Mouse (Mus musculus) cortical plate, adult 2 months (tissue): ENCODE data around the gene Fmnl1. TPM values are rescaled to one million over a fixed set of nuclear protein-coding genes. Genes with fewer than 3 reads are reported as not detected.

Source experiments
- H3K27ac ChIP-seq: fragments of 200-500 bp; 2 replicates; pipeline ENCODE4 v1.5.1; 2012; ENCODE audit warnings: low read length, control low read depth, inconsistent platforms; ENCODE audit not compliant: insufficient read depth
- H3K4me1 ChIP-seq: fragments of 200-500 bp; 2 replicates; pipeline ENCODE4 v1.6.1; 2011; ENCODE audit warnings: low read length; ENCODE audit not compliant: control insufficient read depth, insufficient read depth
- H3K4me3 ChIP-seq: fragments of 200-500 bp; 2 replicates; pipeline ENCODE4 v1.5.1; 2011; ENCODE audit warnings: mild to moderate bottlenecking, low read length, control low read depth; ENCODE audit not compliant: insufficient read depth
- CTCF ChIP-seq: fragments of 200-500 bp; IDR thresholded peaks from 2 replicates; pipeline ENCODE4 v1.5.1; 2011; ENCODE audit warnings: mild to moderate bottlenecking, control low read depth, low read length; ENCODE audit not compliant: insufficient read depth; ENCODE audit errors: extremely low read depth
- POLR2A ChIP-seq: fragments of 200-500 bp; IDR thresholded peaks from 2 replicates; pipeline ENCODE4 v1.6.1; 2011; ENCODE audit warnings: mild to moderate bottlenecking, low read length, control low read depth; ENCODE audit not compliant: insufficient read depth; ENCODE audit errors: extremely low read depth
- polyA plus RNA-seq: library from polyadenylated mRNA; depleted of rRNA; stranded (reverse); fragments of >200 nt; gene quantifications from 2 replicates; pipeline ENCODE4 v1.2.3, GENCODE M21; 2012

Fmnl1 gene
- polyA plus RNA-seq, 1 experiment = 133 TPM

DNA sequence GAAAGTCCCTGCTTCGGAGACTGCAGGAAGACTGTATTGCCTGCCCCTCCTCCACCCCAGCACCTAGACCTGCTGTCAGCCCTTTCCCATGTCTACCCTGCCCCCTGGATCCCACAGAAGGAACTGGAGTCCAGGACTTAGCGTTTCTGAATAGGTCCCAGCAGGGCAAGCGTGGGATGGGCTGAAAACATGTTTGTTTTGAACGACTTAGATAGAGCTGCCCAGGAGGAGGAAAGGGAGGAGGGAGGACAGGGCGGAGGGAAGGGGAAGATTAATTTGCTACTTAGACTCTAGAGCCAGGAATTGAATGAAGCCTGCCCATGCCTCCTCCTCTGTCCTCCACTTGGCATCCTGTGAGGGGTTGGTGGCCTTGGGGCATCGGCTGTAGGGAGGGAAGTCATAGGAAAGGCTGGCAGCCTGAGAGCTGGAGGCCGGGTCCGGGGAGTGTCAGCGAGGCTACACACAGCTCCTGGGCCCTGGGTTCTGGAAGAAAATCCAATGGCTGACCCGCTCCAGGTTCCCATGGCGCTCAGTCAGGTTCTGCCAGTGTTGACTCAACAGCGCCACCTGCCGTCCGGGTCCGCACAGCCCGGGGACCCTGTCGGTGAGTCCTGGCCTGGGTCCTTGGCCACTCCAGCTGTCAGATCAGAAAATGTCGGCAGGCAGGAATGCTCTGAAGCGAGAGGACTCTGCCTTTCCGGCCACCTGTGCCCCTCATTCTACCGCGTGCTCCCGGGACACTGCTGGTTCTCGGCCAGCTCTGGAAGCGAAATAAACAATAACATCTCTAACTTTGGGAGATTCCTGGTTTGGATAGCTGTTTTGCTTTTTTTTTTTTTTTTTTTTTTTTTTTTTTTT lies 12.1 kb upstream of the Fmnl1 start:
- Histone ChIP-seq H3K27ac (no peak overlapping the region), H3K4me1 (no peaks in the 10 kb centered on the region), H3K4me3 (no peak overlapping the region; the same call in 1 of the 2 replicates)
- TF ChIP-seq POLR2A (no peak), CTCF (peak; percentile 83)

DNA sequence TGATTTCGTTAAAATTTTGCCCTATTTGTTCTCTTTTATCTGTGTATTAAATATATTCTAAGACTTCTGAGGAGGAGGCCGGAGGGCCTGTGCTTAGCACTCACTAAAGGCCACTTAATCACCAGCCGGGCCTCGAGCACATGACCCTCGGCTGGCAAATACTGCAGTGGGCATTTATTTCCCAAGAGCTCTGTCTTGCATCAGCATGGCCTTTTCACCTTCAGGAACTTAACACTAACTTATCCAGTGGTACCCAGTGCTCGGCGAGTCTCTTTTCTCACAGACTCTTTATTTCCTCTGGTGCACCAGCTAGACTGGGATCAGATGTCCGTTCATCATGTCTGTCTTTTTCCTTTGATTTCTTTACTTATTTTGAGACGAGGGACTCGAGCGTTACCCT lies 10.2 kb upstream of the Fmnl1 start:
- Histone ChIP-seq H3K27ac (no peak overlapping the region), H3K4me1 (no peaks in the 10 kb centered on the region), H3K4me3 (no peak overlapping the region)
- TF ChIP-seq CTCF = no peak
- no peak for TF ChIP-seq POLR2A

DNA sequence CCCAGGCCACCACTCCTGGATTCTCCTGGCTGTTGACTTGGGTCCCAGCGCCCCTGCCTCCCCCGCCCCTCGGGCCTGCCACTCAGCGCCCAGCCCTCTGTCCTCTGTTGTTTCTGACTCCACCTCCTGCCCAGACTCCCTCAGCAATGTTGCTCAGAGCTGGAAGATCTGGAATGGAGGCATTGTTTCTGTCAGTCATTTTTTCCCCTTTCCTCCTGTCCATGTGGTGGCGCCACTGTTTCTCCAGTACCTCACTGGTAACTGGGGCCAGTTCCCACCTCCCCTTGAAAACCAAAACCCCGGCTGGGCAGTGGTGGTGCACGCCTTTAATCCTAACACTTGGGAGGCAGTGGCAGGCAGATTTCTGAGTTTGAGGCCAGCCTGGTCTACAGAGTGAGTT lies 9.5 kb upstream of the Fmnl1 start:
- TF ChIP-seq CTCF = no peak
- TF ChIP-seq POLR2A = no peak
- no peaks in the 10 kb centered on the region for H3K4me1 ChIP-seq
- no peak overlapping the region for H3K4me3 ChIP-seq

DNA sequence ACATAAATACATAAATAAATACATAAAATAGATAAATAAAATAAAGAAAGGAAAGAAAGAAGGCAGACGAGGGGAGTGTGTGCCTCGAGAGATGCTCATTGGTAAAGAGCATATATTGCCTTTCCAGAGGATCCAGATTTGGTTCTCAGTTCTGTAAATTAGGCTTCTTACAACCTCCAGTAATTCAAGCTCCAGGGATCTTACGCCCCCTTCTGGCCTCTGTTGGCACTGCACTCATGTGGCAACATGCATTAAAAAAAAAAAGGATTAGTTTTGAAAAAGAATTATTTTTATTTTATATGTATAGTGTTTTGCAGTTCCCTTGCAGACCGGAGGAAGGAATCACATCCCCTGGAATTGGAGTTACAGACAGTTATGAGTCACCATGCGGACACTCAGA lies 8.8 kb upstream of the Fmnl1 start:
- no peak overlapping the region for H3K27ac ChIP-seq
- no peak for TF ChIP-seq CTCF
- TF ChIP-seq POLR2A = no peak

More for the DNA sequence above, 9.5 kb upstream of the Fmnl1 start:
- H3K27ac ChIP-seq = no peak overlapping the region

DNA sequence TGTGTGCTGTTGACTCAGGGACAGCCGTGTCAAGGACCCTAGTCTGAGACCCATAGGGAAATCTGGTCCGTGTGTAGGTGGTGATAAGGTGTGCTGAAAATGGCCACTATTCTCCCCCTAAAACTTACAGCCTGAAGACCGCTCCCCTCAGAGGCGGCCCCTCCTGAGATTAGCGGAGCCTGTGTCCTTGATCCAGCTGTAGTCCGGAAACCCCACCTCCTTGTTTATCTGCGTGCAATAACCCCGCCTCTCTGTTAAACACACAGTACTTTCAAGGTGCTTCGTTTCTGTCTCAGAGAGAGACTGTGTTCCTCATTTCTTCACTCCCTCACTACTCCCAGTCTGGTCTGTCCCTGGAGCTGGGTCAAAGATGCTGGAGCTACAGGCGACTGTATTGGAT lies 6.5 kb upstream of the Fmnl1 start:
- H3K4me1 ChIP-seq = 0 out of 2 replicates have a peak, but pooled peaks cover under 1% of the 10 kb centered on the region
- no peak overlapping the region for H3K27ac ChIP-seq
- H3K4me3 ChIP-seq = no peak overlapping the region
- TF ChIP-seq POLR2A (no peak), CTCF (no peak)

More for the DNA sequence above, 8.8 kb upstream of the Fmnl1 start:
- H3K4me3 ChIP-seq = no peak overlapping the region
- H3K4me1 ChIP-seq = no peaks in the 10 kb centered on the region

DNA sequence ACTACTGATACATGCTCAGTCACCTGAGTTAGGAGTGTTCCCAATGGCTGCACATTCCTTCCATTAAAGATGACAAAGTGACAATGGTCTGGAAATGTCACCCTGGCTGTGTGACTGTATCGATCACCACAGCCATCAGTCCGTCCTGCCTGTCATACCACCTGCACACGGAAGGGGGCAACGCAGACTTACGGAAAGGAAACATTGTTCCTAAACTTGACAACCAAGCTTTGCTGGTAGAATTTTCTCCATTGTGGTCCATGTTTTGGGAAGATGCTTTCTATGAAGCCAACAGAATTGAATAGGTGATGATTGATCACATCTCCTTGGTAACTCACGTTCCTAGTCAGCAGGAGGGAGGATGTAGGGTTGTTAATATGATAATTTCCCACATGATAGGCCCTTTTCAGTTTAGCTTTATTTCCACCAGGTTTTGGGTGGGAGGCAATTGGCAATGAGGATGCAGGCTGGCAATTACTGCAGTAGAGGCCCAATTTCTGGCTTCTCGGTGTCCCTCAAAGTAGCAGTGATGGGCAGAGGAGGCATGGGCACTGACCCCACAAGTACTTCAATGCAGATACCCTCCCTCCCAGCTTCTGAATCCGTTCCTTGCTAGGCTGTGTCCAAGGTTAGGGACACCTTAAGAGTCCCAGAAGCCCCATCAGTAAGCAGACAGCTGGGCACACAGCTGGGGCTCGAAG lies 2.1 kb upstream of the Fmnl1 start:
- H3K27ac ChIP-seq = no peak overlapping the region
- TF ChIP-seq POLR2A (no peak), CTCF (peak; percentile 99)
- H3K4me1 ChIP-seq = peaks cover 7% of the 10 kb centered on the region; the same call in 1 of the 2 replicates
- H3K4me3 ChIP-seq = no peak overlapping the region

DNA sequence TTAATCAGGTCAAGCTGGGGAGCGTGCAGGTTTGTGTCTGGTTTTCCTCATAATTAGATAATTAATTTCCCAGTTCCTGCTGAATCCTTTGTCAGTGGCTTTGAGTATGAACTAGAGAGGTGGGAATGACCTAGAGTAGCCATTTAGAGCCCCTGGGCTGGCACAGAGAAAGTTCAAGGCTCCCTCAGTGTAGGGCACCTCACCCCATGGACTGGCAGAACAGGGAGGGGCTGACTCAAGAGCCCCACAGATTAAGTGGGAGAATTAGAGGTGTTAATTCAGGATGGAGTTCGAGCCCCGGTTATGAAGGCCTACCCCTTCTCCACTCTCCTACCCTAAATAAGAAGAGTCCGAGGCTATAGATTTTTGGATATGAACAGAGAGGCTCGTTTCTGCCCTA lies 1.2 kb upstream of the Fmnl1 start:
- peaks cover 11% of the 10 kb centered on the region for H3K4me1 ChIP-seq
- H3K4me3 ChIP-seq = no peak overlapping the region; the same call in 1 of the 2 replicates
- H3K27ac ChIP-seq = no peak overlapping the region
- no peak for TF ChIP-seq CTCF
- no peak for TF ChIP-seq POLR2A

DNA sequence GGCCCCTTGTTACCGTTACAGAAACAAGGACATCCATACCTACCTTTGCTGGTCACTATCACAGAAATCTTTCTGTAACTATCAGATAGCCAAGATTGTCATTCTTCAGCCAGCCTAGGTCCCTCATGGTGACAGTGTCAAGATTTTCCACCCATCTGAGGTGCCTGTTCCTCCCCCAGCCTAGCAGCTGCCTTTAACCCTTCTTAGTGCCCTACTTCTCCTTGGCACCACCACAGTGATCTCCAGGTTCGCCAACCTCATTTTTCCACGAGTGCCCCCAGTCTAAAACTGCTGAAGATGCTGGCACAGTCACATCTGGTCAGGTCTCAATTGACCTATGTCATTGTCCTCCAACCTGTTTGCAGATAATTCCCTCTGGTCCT lies 805 bp upstream of the Fmnl1 start:
- H3K4me3 ChIP-seq = peak overlapping the region; percentile 79
- TF ChIP-seq POLR2A = no peak
- no peak for TF ChIP-seq CTCF
- peaks cover 11% of the 10 kb centered on the region for H3K4me1 ChIP-seq
- H3K27ac ChIP-seq = 0 out of 2 replicates have a peak overlapping the region, but pooled peaks have one; percentile 43

DNA sequence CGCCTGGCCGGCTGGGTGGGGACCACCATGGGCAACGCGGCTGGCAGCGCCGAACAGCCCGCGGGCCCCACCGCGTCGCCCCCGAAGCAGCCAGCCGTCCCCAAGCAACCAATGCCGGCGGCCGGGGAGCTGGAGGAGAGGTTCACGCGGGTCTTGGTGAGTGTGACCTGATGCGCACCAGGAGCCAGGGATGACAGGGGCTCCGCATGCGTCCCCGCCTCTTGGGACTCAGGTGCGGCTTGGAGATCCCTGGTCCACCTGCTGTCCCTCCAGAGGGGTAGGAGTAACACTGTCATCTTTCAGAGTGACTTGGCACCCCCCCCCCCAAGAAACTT lies 346 bp downstream of the Fmnl1 start:
- peaks cover 11% of the 10 kb centered on the region for H3K4me1 ChIP-seq
- TF ChIP-seq POLR2A (no peak), CTCF (no peak)
- H3K4me3 ChIP-seq = peak overlapping the region; percentile 79
- peak overlapping the region; percentile 73; the same call in 1 of the 2 replicates for H3K27ac ChIP-seq

DNA sequence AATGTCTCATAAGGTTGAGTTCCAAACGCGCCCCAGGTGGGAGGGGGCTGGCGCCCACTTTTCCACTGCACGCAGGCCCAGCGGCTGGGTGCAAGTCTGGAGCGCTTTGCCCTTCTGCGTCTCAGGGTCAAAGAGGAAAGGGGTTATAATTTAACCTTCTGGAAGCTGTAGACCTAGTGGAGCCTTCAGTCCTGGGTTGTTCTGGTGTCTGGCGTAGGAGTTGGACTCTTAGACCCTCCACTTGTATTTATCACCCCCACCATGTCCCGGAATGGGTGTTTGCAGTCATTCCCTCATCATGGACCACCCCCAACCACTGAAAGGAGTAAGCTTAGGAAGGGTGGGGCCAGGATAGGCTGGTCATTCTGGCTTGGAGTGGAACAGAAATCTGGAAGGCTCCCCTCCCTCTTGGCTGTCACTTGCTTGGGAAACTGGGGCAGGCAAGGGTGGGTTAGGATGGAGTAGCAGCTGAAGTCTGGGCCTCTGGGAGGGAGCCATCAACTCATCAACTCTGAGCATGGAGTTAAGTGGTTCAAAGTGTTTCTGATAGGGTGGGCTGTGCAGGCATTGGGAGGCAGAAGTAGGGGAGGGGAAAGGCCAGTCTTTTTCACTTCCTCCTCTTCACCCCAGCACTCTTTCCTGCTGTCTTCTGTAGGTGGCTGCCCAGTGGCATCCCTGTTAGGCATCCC lies 940 bp downstream of the Fmnl1 start:
- Histone ChIP-seq H3K4me1 (peaks cover 11% of the 10 kb centered on the region), H3K27ac (no peak overlapping the region), H3K4me3 (peak overlapping the region; percentile 79)
- TF ChIP-seq POLR2A (no peak), CTCF (no peak)
